Mouse (Mus musculus): Measurements from ENCODE around the gene Lrg1. TPM values are rescaled to one million over a fixed set of nuclear protein-coding genes. Genes with fewer than 3 reads are reported as not detected.

Lrg1 gene
- polyA plus RNA-seq, 1 experiment from 2014 or later: not detected

DNA sequence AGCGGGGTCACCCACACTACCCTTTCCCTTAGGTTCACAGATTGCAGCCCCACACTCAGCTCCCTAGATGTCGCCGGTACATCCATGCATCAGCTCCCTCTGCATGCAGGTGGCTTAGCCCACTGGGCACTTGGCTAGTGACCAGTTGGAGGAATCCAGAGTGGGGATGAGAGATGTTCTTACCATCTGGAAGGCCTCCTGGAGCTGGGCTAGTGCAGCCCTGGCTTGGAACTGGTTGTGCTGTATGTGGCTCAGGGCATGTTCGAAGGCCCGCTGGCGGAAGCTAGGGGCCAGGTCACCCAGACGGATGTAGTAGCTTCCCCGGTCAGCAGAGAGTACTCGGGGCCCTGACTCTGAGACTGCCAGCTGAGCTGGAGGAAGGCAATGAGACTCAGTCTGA is 18.9 kb downstream of the Lrg1 start:
- H3K4me2 ChIP-seq: no peak overlapping the region
- H3K9ac ChIP-seq (ENCODE audit: low read depth, low read length): no peak overlapping the region
- 91% methylated on average over 9 of the region's 9 CpGs for WGBS (ENCODE audit: insufficient replicate concordance)
- H3K4me1 ChIP-seq (ENCODE audit: control insufficient read depth, insufficient read depth, low read length): no peaks in the 10 kb centered on the region
- H3K4me3 ChIP-seq (ENCODE audit: low read depth, low read length): no peak overlapping the region
- no peak overlapping the region for H3K27ac ChIP-seq (ENCODE audit: low read depth, low read length)
- no peak for ATAC-seq (replicated peaks; ENCODE audit: insufficient number of reproducible peaks, low FRiP score, low TSS enrichment)
- H3K36me3 ChIP-seq (ENCODE audit: control insufficient read depth, insufficient read depth, low read length): peaks cover 29% of the 10 kb centered on the region
- no peaks in the 10 kb centered on the region for H3K9me3 ChIP-seq (replicated peaks; ENCODE audit: control insufficient read depth, low read length)
- H3K27me3 ChIP-seq (ENCODE audit: control insufficient read depth, insufficient read depth, low read length): no peaks in the 10 kb centered on the region

DNA sequence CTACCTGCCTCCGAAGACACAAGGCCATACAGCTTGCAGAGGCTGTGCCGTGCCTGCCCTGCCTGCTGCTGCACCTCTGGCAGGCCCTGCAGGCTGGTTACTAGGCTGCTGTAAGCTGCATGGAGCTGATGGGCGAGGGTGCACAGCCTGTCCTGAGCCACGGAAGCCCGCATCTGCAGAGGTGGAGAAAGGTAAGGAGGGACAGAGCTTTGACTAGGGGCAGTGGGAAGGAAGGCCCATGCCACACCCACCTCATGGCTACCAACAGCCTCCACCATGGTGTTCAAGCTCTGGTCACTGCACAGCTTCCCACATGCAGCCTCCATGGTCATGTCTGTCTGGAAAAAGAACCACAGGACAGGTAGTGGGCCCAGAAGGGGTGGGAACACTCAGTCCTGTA is 19.6 kb downstream of the Lrg1 start:
- H3K4me1 ChIP-seq (ENCODE audit: control insufficient read depth, insufficient read depth, low read length): no peaks in the 10 kb centered on the region
- no peak overlapping the region for H3K4me3 ChIP-seq (ENCODE audit: low read depth, low read length)
- no peaks in the 10 kb centered on the region for H3K9me3 ChIP-seq (replicated peaks; ENCODE audit: control insufficient read depth, low read length)
- no peak overlapping the region for H3K9ac ChIP-seq (ENCODE audit: low read depth, low read length)
- no peaks in the 10 kb centered on the region for H3K27me3 ChIP-seq (ENCODE audit: control insufficient read depth, insufficient read depth, low read length)
- no peak for ATAC-seq (replicated peaks; ENCODE audit: insufficient number of reproducible peaks, low FRiP score, low TSS enrichment)
- no peak overlapping the region for H3K4me2 ChIP-seq
- WGBS (ENCODE audit: insufficient replicate concordance): 89% methylated on average over 5 of the region's 5 CpGs
- H3K27ac ChIP-seq (ENCODE audit: low read depth, low read length): no peak overlapping the region
- peaks cover 36% of the 10 kb centered on the region for H3K36me3 ChIP-seq (ENCODE audit: control insufficient read depth, insufficient read depth, low read length)

DNA sequence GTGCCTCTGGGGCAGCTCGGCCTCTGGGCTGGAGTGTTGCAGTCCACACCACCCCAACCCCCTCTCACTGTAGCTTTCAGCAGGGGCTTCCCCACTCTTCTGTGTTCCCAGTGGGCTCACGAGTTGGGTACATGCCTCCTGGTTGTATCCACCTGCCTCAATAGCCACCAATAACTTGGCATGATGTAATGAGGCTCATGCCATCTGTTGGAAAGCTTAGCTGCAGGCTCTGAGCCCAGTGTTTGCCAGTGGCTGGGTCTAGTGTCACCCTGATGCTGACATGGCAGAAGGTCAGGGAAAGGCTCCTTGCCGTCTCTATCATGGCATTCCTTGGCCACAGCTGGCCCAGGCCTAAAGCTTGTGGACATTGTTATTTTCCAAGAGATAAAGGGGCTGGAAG is 21.0 kb downstream of the Lrg1 start:
- H3K9ac ChIP-seq (ENCODE audit: low read depth, low read length): no peak overlapping the region
- H3K4me1 ChIP-seq (ENCODE audit: control insufficient read depth, insufficient read depth, low read length): no peaks in the 10 kb centered on the region
- no peaks in the 10 kb centered on the region for H3K9me3 ChIP-seq (replicated peaks; ENCODE audit: control insufficient read depth, low read length)
- 80% methylated on average over 3 of the region's 3 CpGs for WGBS (ENCODE audit: insufficient replicate concordance)
- H3K4me2 ChIP-seq: no peak overlapping the region
- H3K27me3 ChIP-seq (ENCODE audit: control insufficient read depth, insufficient read depth, low read length): no peaks in the 10 kb centered on the region
- no peak for ATAC-seq (replicated peaks; ENCODE audit: insufficient number of reproducible peaks, low FRiP score, low TSS enrichment)
- peaks cover 48% of the 10 kb centered on the region for H3K36me3 ChIP-seq (ENCODE audit: control insufficient read depth, insufficient read depth, low read length)
- H3K4me3 ChIP-seq (ENCODE audit: low read depth, low read length): no peak overlapping the region
- H3K27ac ChIP-seq (ENCODE audit: low read depth, low read length): no peak overlapping the region

GRCm38 (mm10) chr17:56098711-56099572 is 22.9 kb downstream of the Lrg1 start:
- no peak overlapping the region for H3K9ac ChIP-seq (ENCODE audit: low read depth, low read length)
- H3K4me3 ChIP-seq (ENCODE audit: low read depth, low read length): no peak overlapping the region
- H3K36me3 ChIP-seq (ENCODE audit: control insufficient read depth, insufficient read depth, low read length): peaks cover 52% of the 10 kb centered on the region
- H3K4me1 ChIP-seq (ENCODE audit: control insufficient read depth, insufficient read depth, low read length): no peaks in the 10 kb centered on the region
- no peak overlapping the region for H3K4me2 ChIP-seq
- no peaks in the 10 kb centered on the region for H3K9me3 ChIP-seq (replicated peaks; ENCODE audit: control insufficient read depth, low read length)
- WGBS (ENCODE audit: insufficient replicate concordance): 90% methylated on average over 15 of the region's 15 CpGs
- ATAC-seq (replicated peaks; ENCODE audit: insufficient number of reproducible peaks, low FRiP score, low TSS enrichment): no peak
- no peaks in the 10 kb centered on the region for H3K27me3 ChIP-seq (ENCODE audit: control insufficient read depth, insufficient read depth, low read length)
- no peak overlapping the region for H3K27ac ChIP-seq (ENCODE audit: low read depth, low read length)

DNA sequence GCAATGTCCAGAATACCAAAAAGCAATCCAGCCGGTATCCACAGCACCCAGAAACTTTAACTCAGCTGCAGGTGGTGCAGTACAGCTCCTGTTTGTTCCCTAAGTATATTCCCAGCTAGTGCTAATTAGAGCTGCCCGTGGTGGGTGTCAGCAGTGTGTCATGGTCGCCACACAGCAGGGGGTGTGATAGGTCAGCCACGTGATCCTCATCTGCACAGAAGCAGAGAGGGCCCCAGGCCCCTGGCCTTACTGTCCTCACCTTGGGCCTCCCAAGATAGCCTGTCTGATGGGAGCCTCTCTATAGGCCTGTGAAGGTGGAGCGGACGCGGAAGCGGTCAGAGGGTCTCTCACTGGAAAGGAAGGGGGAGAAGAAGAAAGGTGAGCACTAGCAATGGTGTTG is 23.6 kb downstream of the Lrg1 start:
- Histone ChIP-seq H3K4me3 (ENCODE audit: low read depth, low read length) (no peak overlapping the region), H3K27ac (ENCODE audit: low read depth, low read length) (no peak overlapping the region), H3K4me1 (ENCODE audit: control insufficient read depth, insufficient read depth, low read length) (no peaks in the 10 kb centered on the region), H3K9me3 (replicated peaks; ENCODE audit: control insufficient read depth, low read length) (no peaks in the 10 kb centered on the region), H3K36me3 (ENCODE audit: control insufficient read depth, insufficient read depth, low read length) (peaks cover 55% of the 10 kb centered on the region), H3K4me2 (no peak overlapping the region), H3K9ac (ENCODE audit: low read depth, low read length) (no peak overlapping the region), H3K27me3 (ENCODE audit: control insufficient read depth, insufficient read depth, low read length) (no peaks in the 10 kb centered on the region)
- WGBS (ENCODE audit: insufficient replicate concordance): 88% methylated on average over 8 of the region's 8 CpGs
- no peak for ATAC-seq (replicated peaks; ENCODE audit: insufficient number of reproducible peaks, low FRiP score, low TSS enrichment)

GRCm38 (mm10) chr17:56096883-56097282 is 24.9 kb downstream of the Lrg1 start:
- WGBS (ENCODE audit: insufficient replicate concordance): 87% methylated on average over 12 of the region's 12 CpGs
- no peak overlapping the region for H3K4me2 ChIP-seq
- H3K27ac ChIP-seq (ENCODE audit: low read depth, low read length): no peak overlapping the region
- no peaks in the 10 kb centered on the region for H3K9me3 ChIP-seq (replicated peaks; ENCODE audit: control insufficient read depth, low read length)
- H3K4me1 ChIP-seq (ENCODE audit: control insufficient read depth, insufficient read depth, low read length): no peaks in the 10 kb centered on the region
- no peak overlapping the region for H3K9ac ChIP-seq (ENCODE audit: low read depth, low read length)
- no peak overlapping the region for H3K4me3 ChIP-seq (ENCODE audit: low read depth, low read length)
- no peaks in the 10 kb centered on the region for H3K27me3 ChIP-seq (ENCODE audit: control insufficient read depth, insufficient read depth, low read length)
- H3K36me3 ChIP-seq (ENCODE audit: control insufficient read depth, insufficient read depth, low read length): peaks cover 51% of the 10 kb centered on the region
- ATAC-seq (replicated peaks; ENCODE audit: insufficient number of reproducible peaks, low FRiP score, low TSS enrichment): no peak

DNA sequence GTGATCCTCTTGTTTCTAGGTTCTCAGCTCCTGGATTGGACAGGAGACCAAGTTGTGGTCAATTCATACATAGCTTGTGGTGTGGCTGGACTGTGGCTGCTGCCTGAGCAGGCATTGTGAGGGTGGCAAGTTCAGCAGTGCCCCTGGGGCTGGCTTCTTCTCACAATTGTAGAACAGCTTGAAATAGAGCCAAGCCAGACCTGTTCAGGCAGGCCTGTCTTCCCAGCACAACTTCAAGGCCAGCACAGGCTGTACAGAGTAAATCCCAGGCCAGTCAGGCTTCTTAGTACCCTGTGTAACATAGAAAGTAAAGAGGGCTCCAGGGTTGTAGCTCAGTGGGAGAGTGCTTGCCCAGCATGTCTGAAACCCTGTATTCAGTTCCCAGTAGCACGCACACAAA is 29.0 kb downstream of the Lrg1 start:
- H3K27me3 ChIP-seq (ENCODE audit: control insufficient read depth, insufficient read depth, low read length): no peaks in the 10 kb centered on the region
- H3K9me3 ChIP-seq (replicated peaks; ENCODE audit: control insufficient read depth, low read length): no peaks in the 10 kb centered on the region
- no peak for ATAC-seq (replicated peaks; ENCODE audit: insufficient number of reproducible peaks, low FRiP score, low TSS enrichment)
- whole genome bisulfite sequencing (ENCODE audit: insufficient replicate concordance): 90% methylated on average over 1 of the region's 1 CpGs
- H3K36me3 ChIP-seq (ENCODE audit: control insufficient read depth, insufficient read depth, low read length): peaks cover 35% of the 10 kb centered on the region
- no peaks in the 10 kb centered on the region for H3K4me1 ChIP-seq (ENCODE audit: control insufficient read depth, insufficient read depth, low read length)
- H3K4me2 ChIP-seq: no peak overlapping the region
- H3K9ac ChIP-seq (ENCODE audit: low read depth, low read length): no peak overlapping the region
- H3K4me3 ChIP-seq (ENCODE audit: low read depth, low read length): no peak overlapping the region
- H3K27ac ChIP-seq (ENCODE audit: low read depth, low read length): no peak overlapping the region

- Histone ChIP-seq H3K4me3 (ENCODE audit: low read depth, low read length) (no peak overlapping the region), H3K27me3 (ENCODE audit: control insufficient read depth, insufficient read depth, low read length) (no peaks in the 10 kb centered on the region), H3K9ac (ENCODE audit: low read depth, low read length) (no peak overlapping the region), H3K9me3 (replicated peaks; ENCODE audit: control insufficient read depth, low read length) (no peaks in the 10 kb centered on the region), H3K4me2 (no peak overlapping the region), H3K27ac (ENCODE audit: low read depth, low read length) (no peak overlapping the region), H3K4me1 (ENCODE audit: control insufficient read depth, insufficient read depth, low read length) (no peaks in the 10 kb centered on the region), H3K36me3 (ENCODE audit: control insufficient read depth, insufficient read depth, low read length) (peaks cover 33% of the 10 kb centered on the region)
- no peak for ATAC-seq (replicated peaks; ENCODE audit: insufficient number of reproducible peaks, low FRiP score, low TSS enrichment)
- WGBS (ENCODE audit: insufficient replicate concordance): 88% methylated on average over 1 of the region's 1 CpGs
Observed at GRCm38 (mm10) chr17:56092312-56092711, 29.5 kb downstream of the Lrg1 start.

All from heart, embryonic 11.5 days (tissue).